Mouse (Mus musculus) liver, embryonic 14.5 days (tissue): ENCODE data around the gene Il5ra.

ENCODE experiments used
- CTCF ChIP-seq: IDR thresholded peaks from 2 replicates; pipeline ENCODE4 v1.5.1; 2016; ENCODE audit warnings: antibody characterized with exemption, low read depth, control low read depth
- EP300 ChIP-seq: IDR thresholded peaks from 2 replicates; pipeline ENCODE4 v1.6.1; 2016; ENCODE audit warnings: antibody characterized with exemption, low read depth

DNA sequence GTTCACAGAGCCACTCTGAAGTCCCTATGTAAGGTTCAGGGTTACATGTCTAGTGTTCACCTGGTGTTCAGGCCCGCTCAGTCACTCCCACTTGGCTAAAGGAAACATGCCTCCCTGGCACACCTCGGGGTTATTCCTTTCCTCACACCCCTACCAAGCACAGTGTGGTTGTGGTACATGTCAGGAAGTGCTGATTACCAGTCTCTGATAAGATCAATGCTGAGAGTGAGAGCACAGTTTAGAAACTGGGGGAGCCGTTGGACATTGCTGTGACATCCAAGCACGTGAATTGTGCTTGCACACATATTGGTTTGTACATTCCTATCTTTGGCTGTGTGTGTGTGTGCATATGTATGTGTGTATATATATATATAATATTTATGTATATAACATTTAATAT, 16.3 kb downstream of the Il5ra start:
- TF ChIP-seq CTCF = no peak
- no peak for TF ChIP-seq EP300
